Mouse (Mus musculus) heart, embryonic 14.5 days (tissue): Measurements from ENCODE around the gene Ube2g1. TPM values are rescaled to one million over a fixed set of nuclear protein-coding genes. Genes with fewer than 3 reads are reported as not detected.

Experiments
- ATAC-seq: fragments of 200-750 bp; cut with Nextera tagmentation; 2 replicates; pipeline ENCODE4 v1.8.0; 2017; ENCODE audit warnings: low read depth, moderate TSS enrichment; ENCODE audit not compliant: insufficient number of reproducible peaks, insufficient read depth, low FRiP score
- H3K27ac ChIP-seq, 2 experiments: fragments of 200-500 bp in 1 of 2; fragments of 300-500 bp in 1 of 2; sonication (generic) in 1 of 2; replicated peaks in 1 of 2; 2 replicates each; pipeline ENCODE4 v1.5.1; 2012 to 2014; ENCODE audit warnings: low read depth in 2 of 2, low read length in 2 of 2, control low read depth in 1 of 2, mild to moderate bottlenecking in 1 of 2, mixed read lengths in 1 of 2; ENCODE audit not compliant: control insufficient read depth in 1 of 2, insufficient read depth in 1 of 2
- H3K27me3 ChIP-seq: fragments of 300-500 bp; sonication (generic); 2 replicates; pipeline ENCODE4 v1.6.1; 2014; ENCODE audit warnings: mild to moderate bottlenecking, low read length, control low read depth; ENCODE audit not compliant: control insufficient read depth, insufficient read depth
- H3K36me3 ChIP-seq: fragments of 300-500 bp; sonication (generic); 2 replicates; pipeline ENCODE4 v1.6.1; 2014; ENCODE audit warnings: mild to moderate bottlenecking, control low read depth, low read length, mixed read lengths; ENCODE audit not compliant: control insufficient read depth, insufficient read depth
- H3K4me1 ChIP-seq, 2 experiments: fragments of 200-500 bp in 1 of 2; fragments of 300-500 bp in 1 of 2; sonication (generic) in 1 of 2; 2 replicates each; pipeline ENCODE4 v1.6.1; 2012 to 2014; ENCODE audit warnings: low read length in 2 of 2, control low read depth in 1 of 2, mixed read lengths in 1 of 2; ENCODE audit not compliant: control insufficient read depth in 2 of 2, insufficient read depth in 2 of 2
- H3K4me2 ChIP-seq: fragments of 300-500 bp; sonication (generic); 2 replicates; pipeline ENCODE4 v1.6.1; 2014; ENCODE audit warnings: mild to moderate bottlenecking, low read length
- H3K4me3 ChIP-seq, 2 experiments: fragments of 200-500 bp in 1 of 2; fragments of 300-500 bp in 1 of 2; sonication (generic) in 1 of 2; 2 replicates each; pipeline ENCODE4 v1.5.1; 2012 to 2014; ENCODE audit warnings: low read length in 2 of 2, mild to moderate bottlenecking in 2 of 2, control low read depth in 1 of 2, low read depth in 1 of 2, moderate library complexity in 1 of 2; ENCODE audit not compliant: control insufficient read depth in 1 of 2, insufficient read depth in 1 of 2
- H3K9ac ChIP-seq: fragments of 300-500 bp; sonication (generic); 2 replicates; pipeline ENCODE4 v1.6.1; 2014; ENCODE audit warnings: mild to moderate bottlenecking, low read length
- H3K9me3 ChIP-seq: fragments of 300-500 bp; sonication (generic); 2 replicates; pipeline ENCODE4 v1.6.1; 2016; ENCODE audit warnings: low read length, control low read depth; ENCODE audit not compliant: control insufficient read depth
- WGBS: fragments of 180-500 bp; shearing (Covaris S2); extraction: QIAGEN DNeasy Blood & Tissue Kit; methylation state at CpG from one replicate; pipeline ENCODE4 v1.1.7; 2014; 5-methylcytosine and 5-hydroxymethylcytosine counted together
- polyA plus RNA-seq: library from polyadenylated mRNA; unstranded; fragments of >200 nt; fragmentation: Nextera tagmentation; extraction: Ambion mirVana; gene quantifications from 2 replicates; pipeline ENCODE4 v1.2.1, GENCODE M21; 2014

Gene Ube2g1
- 60.2 and 65.4 TPM in 2 replicates for polyA plus RNA-seq

- WGBS = 2% methylated on average over 48 of the region's 56 CpGs
- H3K27me3 ChIP-seq = no peaks in the 10 kb centered on the region
- peak within 1 kb of the TSS; percentile 98 for H3K9ac ChIP-seq
- peak within 1 kb of the TSS; percentile 73 for H3K4me2 ChIP-seq
- peak within 1 kb of the TSS; percentile 98 to 99 for H3K27ac ChIP-seq
- H3K4me3 ChIP-seq = peak within 1 kb of the TSS; percentile 92 to 97
- H3K9me3 ChIP-seq = no peaks in the 10 kb centered on the region
- peaks cover 0 to 18% of the 10 kb centered on the region in 2 experiments; a peak in 3 of 4 replicates for H3K4me1 ChIP-seq
- H3K36me3 ChIP-seq = no peaks in the 10 kb centered on the region
- ATAC-seq = peak; percentile 93
Observed at GRCm38 (mm10) chr11:72606694-72607407, at the start of gene Ube2g1. Gene Ube2g1, plus strand, starts transcription at chr11:72607283.

- H3K4me3 ChIP-seq = no peak overlapping the region
- no peak overlapping the region for H3K9ac ChIP-seq
Observed at GRCm38 (mm10) chr11:72558155-72558554, 48.9 kb upstream of the Ube2g1 start.

GRCm38 (mm10) chr11:72560661-72561060 is 46.4 kb upstream of the Ube2g1 start:
- Histone ChIP-seq H3K36me3 (no peaks in the 10 kb centered on the region), H3K4me3 (no peak overlapping the region)
- 68% methylated on average over 3 of the region's 3 CpGs for WGBS

More at GRCm38 (mm10) chr11:72558155-72558554, 48.9 kb upstream of the Ube2g1 start:
- Histone ChIP-seq H3K27me3 (no peaks in the 10 kb centered on the region), H3K9me3 (no peaks in the 10 kb centered on the region), H3K4me1 (no peaks in the 10 kb centered on the region), H3K27ac (no peak overlapping the region), H3K4me2 (no peak overlapping the region), H3K36me3 (no peaks in the 10 kb centered on the region)
- WGBS = 52% methylated on average over 5 of the region's 5 CpGs
- no peak for ATAC-seq

GRCm38 (mm10) chr11:72564232-72564807 is 42.8 kb upstream of the Ube2g1 start:
- H3K4me2 ChIP-seq = no peak overlapping the region
- no peaks in the 10 kb centered on the region for H3K9me3 ChIP-seq
- no peak overlapping the region for H3K27ac ChIP-seq
- no peak overlapping the region for H3K4me3 ChIP-seq
- no peaks in the 10 kb centered on the region; a peak in 1 of 4 replicates for H3K4me1 ChIP-seq
- H3K27me3 ChIP-seq = no peaks in the 10 kb centered on the region
- ATAC-seq = no peak
- 23% methylated on average over 6 of the region's 6 CpGs for WGBS
- 0 out of 2 replicates have a peak overlapping the region, but pooled peaks have one; percentile 12 for H3K9ac ChIP-seq
- H3K36me3 ChIP-seq = no peaks in the 10 kb centered on the region

More at GRCm38 (mm10) chr11:72560661-72561060, 46.4 kb upstream of the Ube2g1 start:
- Histone ChIP-seq H3K4me1 (no peaks in the 10 kb centered on the region), H3K9ac (no peak overlapping the region), H3K9me3 (no peaks in the 10 kb centered on the region), H3K27ac (no peak overlapping the region), H3K4me2 (no peak overlapping the region), H3K27me3 (no peaks in the 10 kb centered on the region)
- no peak for ATAC-seq

- no peak for ATAC-seq
- Histone ChIP-seq H3K27me3 (peaks cover 4% of the 10 kb centered on the region; the same call in 1 of the 2 replicates), H3K9me3 (no peaks in the 10 kb centered on the region), H3K9ac (no peak overlapping the region), H3K4me2 (no peak overlapping the region), H3K27ac (no peak overlapping the region), H3K4me3 (no peak overlapping the region), H3K36me3 (no peaks in the 10 kb centered on the region), H3K4me1 (peaks cover 0 to 2% of the 10 kb centered on the region in 2 experiments; a peak in 1 of 4 replicates)
- WGBS = 58% methylated on average over 7 of the region's 7 CpGs
Observed at GRCm38 (mm10) chr11:72566304-72566703, 40.8 kb upstream of the Ube2g1 start.

- Histone ChIP-seq H3K4me3 (no peak overlapping the region), H3K4me1 (peaks cover 0 to 2% of the 10 kb centered on the region in 2 experiments; a peak in 1 of 4 replicates), H3K9ac (no peak overlapping the region), H3K27ac (no peak overlapping the region), H3K9me3 (no peaks in the 10 kb centered on the region), H3K36me3 (no peaks in the 10 kb centered on the region), H3K27me3 (peaks cover 6% of the 10 kb centered on the region; the same call in 1 of the 2 replicates), H3K4me2 (no peak overlapping the region)
- ATAC-seq = no peak
- 49% methylated on average over 9 of the region's 10 CpGs for WGBS
Observed at GRCm38 (mm10) chr11:72566816-72567338, 40.2 kb upstream of the Ube2g1 start.

- H3K9me3 ChIP-seq = no peaks in the 10 kb centered on the region
- no peak overlapping the region for H3K4me2 ChIP-seq
- no peak for ATAC-seq
- WGBS = 21% methylated on average over 8 of the region's 8 CpGs
- no peak overlapping the region for H3K9ac ChIP-seq
- H3K36me3 ChIP-seq = no peaks in the 10 kb centered on the region
- no peak overlapping the region for H3K27ac ChIP-seq
- H3K4me1 ChIP-seq = peaks cover 0 to 2% of the 10 kb centered on the region in 2 experiments; a peak in 1 of 4 replicates
- H3K27me3 ChIP-seq = peaks cover 6% of the 10 kb centered on the region; the same call in 1 of the 2 replicates
- no peak overlapping the region for H3K4me3 ChIP-seq
Observed at GRCm38 (mm10) chr11:72569051-72569450, 38.0 kb upstream of the Ube2g1 start.
